Mouse (Mus musculus) gastrocnemius, postnatal 4 days (tissue): ENCODE measurements around the gene Phf21a. TPM values are rescaled to one million over a fixed set of nuclear protein-coding genes. Genes with fewer than 3 reads are reported as not detected.

ENCODE experiments used
- DNase-seq, 2 experiments: peaks; one replicate each; pipeline ENCODE4 v3.0.0; 2021 to 2022; ENCODE audit warnings: low spot score in 2 of 2, mixed read lengths in 2 of 2
- total RNA-seq, 2 experiments: library from RNA; stranded (reverse); gene quantifications; 2 replicates each; pipeline ENCODE4 v1.2.3; 2021

The Phf21a gene
- total RNA-seq, 2 experiments from 2014 or later: 56.5 to 56.8 TPM

DNA sequence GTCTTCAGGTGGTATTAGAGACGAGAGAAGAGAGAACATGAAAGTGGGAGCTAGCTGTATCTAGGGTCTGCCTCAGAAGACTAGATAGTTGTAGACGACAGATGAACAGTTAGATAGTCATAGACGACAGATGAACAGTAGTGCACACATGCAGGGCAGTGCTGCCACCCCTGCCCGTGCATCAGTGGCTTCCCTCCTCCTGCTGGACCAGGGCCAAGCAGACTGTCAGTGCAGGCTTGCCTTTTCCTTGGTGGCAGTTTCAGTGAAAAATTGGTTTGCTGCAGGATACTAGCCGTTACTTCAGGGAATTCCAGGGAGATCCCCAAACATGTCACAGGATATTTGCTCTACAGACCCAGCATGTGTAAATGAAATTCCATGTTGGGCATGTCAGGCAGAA lies 192.7 kb downstream of the Phf21a start:
- peak in 1 of 2 experiments; percentile 25 for DNase-seq

DNA sequence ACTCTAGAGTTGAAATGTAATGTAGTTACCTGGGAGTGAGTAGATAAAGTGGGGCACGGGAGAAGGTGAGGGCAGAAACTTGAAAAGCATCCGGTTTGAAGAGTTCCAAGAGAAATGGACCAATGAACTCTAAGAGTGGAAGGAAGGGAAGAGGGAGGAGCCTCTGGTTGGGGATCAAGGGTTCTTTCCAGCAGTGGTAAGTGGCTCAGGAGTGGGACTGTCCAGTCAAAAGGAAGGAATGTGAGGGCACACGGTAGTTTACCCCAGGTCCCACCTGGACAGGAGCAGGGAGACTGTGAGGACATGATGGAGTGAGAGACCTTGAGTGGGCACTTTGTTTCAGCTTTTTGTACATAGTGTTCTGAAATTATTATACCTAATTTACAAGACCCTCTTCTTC lies 196.4 kb downstream of the Phf21a start:
- no peak for DNase-seq

DNA sequence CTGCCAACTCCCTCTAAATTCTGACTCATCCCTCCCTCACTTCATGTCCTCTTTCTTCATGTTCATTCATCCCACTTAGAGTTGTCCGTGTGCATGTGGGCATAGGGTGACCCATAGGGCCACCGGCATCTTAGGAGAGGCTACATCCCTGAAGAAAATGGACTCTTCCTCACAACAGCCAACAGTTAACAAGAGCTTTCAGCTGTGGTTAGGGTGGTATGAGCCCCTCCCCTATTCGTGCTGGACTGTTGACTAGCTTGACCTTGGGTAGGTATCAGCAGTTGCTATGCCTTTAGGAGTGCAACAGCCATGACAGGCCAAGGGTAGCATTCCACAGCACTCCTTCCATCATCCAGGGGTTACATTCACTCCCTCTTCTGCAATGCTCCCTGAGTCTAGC lies 198.6 kb downstream of the Phf21a start:
- no peak for DNase-seq

DNA sequence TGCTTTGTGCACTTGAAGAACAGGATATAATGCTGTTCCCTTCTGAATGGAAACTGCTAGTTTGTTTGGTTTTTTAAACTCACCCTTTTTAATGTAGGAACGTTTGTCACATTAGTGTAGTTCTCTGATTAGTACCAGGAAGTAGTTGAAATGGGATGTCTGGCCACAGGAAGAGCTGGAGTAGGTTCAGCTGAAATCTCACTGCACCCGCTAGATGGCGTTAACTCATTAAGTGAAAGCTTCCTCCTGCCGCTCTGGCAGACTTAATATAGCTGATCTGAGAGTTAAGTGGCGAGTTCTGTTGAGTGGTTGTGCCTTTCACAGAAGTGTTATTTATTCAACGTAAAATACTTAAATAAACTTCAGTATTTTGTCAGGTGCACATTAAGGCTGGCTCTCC lies 203.5 kb downstream of the Phf21a start:
- peak; percentile 43 to 78 for DNase-seq

DNA sequence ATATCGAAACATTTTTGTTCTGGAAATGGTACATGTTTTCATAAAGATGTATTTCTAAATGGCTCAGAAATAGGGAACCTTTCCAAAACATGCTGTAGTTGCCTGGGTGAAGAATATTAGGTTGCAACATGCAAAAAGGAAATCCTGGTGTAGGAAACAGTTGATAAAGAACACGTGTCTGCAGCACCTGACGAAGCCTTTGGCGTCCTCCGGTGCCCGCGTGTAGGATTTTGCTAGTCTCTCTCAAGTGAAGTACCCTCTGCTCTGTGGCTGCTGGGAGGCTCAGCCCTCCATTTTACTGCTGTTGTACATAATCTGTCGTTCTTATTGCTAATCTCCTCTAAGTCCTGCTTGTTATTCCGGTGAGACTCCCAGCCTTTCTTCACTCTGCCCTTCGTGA lies 207.0 kb downstream of the Phf21a start:
- DNase-seq: no peak

DNA sequence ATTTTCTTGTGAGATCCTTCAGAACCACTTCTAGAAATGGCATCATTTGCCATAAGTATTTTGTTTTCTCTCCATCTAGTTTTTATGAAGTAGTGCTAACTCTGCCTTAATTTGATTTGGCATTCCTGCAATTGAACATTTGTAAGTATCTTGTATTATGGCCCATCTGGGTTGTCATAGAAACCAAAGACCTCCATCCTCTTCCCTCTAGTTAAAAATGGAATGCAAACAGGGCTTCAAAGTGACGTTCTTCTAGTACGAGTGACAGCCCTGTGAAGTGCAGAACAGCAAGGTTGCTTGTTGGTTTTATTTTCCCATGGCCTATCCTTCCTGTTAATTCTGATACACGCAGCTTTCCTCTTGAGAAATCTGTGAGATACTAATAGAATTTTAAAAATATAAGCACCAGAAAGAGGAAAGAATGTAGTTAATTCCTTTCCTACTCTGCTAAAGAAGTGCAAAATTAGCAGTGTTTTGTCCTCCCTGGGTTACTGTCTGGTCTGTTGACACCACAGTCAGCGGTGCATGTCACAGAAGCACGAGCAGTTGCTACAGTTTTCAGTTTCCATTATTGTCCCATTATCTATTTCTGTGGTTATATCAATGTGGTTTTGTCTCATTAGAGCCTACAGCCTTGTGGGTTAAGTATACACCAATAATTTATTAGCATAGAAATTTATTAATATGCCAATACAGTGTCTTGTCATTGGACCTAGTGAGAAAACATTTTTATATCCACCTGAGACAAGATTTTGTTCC lies 209.1 kb downstream of the Phf21a start:
- no peak for DNase-seq

DNA sequence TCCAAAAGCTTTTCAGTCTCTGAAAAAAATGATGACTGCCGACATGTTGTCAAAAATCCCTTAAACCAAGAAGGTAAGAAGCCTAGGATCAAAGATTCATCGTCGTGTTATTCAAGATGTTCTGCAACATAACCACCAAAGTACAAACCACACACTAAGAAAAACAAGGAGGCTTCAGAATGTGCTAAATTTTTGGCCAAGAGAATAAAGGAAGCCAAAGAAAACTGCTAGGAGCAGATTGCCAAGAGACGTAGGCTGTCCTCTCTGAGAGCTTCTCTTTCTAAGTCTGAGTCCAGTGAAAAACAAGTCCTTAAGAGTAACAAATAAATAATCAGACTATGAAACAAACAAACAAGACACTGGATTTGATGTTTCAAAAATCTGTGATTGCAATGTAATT lies 219.6 kb downstream of the Phf21a start:
- no peak for DNase-seq

DNA sequence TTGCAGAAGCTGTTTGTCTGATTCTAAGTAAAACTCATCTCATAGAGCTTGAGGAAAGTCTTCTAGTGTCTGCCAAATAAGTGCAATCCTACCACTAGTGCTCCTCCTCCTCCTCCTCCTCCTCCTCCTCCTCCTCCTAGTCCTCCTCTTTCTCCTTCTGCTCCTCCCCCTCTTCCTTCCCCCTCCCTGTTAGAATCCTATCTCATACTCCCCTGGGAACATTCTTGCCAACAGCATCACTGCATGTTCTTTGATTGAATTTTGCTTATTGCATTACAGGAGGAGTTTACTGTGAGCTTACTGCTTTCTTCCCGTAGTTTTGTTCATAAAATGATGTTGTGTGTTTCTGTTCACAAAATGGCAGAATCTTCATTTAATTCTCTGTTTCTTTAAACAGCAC lies 221.1 kb downstream of the Phf21a start:
- DNase-seq: no peak

DNA sequence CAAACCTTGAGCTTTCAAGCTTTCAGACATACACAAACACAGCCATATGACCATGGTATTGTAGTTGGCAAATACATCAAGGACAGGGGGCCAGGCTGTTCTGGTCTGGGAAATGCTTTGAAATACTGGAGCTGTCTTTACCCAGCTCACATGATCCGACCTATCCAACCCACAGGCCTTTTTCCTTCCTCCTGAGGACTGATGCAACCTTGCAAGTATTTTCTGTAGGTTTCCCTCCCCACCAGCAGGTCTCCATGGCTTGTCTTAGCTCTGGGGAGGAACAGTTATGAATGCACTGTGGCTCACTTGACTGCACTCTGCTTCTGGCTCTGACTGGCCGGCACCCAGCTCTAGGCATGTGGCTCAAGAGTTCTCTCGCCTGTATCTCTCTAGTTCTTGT lies 223.7 kb downstream of the Phf21a start:
- DNase-seq: no peak

DNA sequence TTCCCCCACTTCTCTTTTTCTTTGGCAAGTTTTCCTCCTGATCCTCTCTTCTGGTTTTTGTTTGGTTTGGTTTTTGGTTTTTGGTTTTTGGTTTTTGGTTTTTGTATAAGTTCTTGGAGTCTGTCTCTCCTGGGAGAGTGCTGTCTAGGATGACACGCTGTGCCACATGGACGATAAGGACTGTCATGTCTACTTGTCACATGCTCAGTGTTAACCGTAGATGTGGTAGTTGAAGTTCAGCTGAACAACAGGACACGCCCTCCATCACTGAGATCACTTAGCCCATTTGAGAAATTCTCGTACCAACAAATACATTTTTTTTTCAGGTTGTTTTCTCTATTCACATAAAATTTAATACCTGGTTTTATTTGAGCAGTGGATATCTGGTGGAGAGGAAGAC lies 224.3 kb downstream of the Phf21a start:
- DNase-seq: no peak

DNA sequence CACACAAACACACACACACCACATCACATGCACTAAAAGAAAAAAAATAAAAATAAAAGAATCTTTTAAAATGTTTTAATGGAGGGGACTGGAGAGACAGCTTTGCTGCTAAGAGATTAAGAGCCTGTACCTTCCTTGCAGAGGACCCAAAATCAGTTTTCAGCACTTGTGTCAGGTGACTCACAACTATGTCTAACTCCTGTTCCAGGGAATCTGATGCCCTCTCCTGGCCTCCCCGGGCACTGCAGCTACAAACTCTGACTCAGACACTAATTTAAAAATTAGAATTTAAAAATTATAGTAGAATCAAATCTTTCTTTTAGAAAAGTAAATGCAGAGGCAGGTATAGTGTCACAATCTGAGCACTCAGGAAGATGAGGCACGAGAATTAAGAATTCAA lies 229.8 kb downstream of the Phf21a start:
- no peak for DNase-seq

DNA sequence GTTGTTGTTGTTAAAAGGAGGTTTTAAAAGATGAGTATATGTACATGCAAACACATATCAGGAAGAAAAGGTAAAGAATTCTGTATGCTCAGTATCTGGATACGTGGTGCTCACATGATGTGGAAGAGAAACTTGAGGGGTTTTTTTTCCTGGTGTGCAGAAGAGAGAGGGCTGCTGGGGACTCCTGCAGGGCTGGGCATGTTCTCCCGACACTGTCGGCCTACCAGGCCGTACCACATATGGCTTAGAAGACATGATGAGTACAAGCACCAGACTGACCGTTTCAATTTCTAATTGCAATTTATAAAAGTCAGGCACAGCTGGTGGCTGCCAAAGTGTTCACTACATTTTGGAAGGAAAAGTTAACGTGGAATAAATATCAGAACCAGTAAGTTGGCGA lies 232.8 kb downstream of the Phf21a start:
- no peak for DNase-seq

DNA sequence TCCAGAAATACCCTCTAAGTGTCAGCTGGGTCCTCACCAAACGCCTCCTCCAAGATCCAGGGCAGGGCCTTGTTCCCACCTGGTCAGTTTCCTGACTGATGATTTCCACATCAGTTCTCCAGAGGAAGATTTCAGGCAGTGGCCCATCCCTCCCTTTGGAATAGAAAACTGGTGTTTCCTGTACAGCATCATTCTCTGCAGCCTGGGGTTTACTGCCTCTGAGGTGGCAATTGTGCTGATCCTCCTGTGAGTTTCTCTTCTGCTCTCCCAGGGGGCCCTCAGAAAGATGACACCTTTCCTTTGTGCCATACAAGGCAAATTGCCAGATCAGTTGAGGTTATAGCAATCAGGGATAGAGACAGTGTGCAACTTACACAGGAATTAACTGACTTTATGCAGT lies 233.3 kb downstream of the Phf21a start:
- DNase-seq: no peak

DNA sequence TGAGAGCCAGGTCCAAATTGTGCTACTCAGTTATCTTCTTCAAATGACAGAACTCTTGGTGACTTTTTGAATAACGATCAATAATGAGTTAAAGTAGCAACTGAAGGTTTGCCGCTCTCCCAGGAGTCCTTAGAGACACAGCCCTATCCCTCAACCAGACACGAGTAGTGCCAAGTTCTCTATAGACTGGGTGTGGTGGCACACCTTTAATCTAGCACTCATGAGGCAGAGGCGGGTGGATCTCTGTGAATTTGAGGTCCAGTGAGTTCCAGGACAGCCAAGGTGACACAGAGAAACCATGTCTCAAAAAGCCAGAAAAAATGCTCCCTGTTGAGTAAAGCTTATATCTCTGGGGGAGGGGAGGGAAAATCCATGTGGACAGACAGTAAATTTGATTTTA lies 234.7 kb downstream of the Phf21a start:
- DNase-seq: no peak

DNA sequence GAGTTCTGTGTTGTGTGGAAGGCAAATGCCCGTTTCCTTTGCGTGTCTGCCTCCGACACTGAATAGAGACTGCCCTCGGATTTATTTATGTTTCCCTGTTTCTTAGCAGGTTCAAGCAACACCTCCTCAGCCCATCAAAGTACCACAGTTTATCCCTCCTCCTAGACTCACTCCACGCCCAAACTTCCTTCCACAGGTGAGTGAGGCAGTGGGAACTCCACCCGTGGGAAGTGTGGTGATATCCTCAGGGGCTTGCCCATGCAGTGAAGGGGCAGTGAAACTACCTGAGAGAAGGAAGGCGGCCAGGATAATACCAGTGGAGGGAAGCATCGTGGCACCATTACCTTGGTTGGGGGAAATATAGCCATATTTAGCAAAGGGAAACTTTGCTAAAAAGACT lies 235.3 kb downstream of the Phf21a start:
- DNase-seq: no peak

DNA sequence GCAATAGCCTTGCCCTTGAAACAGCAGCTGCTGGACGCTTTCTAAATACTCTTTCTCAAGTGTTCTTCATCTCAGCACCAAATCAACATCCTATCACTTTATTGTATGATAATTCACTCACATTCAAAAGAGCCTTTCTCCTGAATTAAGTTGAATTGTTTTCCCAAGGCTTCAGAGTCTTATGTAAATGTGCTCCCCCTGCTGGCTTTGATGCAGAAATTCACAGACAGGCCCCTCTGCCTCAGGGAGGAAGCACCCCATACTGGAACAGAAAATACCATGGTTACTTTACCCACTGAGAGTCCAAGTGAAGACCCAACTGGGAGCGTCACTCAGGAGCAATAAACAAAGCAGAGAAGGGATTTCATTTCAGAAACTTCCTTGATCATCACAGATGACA lies 237.9 kb downstream of the Phf21a start:
- DNase-seq: no peak

DNA sequence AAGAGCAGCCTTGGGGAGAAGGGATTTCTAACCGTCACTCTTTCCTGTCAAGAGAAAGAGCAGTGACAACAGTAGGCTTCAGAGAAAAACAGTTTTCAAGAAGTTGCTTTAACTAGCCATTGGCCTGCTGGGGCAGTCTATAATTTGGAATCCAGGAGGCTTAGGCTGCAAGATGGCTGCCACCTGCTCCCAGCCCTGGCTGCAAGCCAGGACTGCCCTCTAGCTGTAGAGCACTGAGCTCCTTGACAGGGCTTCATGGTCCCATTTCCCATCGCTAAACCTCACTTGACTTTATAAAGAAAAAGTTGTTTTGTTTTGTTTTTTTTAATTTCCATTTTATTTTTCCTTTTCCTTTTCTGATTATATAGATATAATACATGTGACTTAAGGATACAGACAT lies 238.5 kb downstream of the Phf21a start:
- no peak for DNase-seq

DNA sequence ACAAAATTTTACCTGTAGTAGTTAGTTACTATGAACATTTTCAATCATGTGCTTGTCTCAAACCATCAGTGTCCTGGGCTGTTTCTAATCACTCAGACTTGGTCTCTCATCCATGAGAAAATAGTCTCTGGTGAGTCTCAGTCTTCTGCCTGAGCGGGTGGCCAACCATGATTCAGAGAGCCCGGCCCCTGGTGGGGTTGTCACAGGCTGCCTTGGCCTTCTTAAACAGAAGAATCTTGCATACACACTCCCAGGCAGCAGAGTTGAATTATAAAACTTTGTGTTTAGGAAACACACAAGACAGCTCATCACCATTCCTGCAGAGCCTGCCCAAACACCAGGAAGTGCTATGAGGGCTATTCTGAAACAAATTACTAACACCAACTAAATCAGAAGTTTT lies 239.0 kb downstream of the Phf21a start:
- DNase-seq: no peak

DNA sequence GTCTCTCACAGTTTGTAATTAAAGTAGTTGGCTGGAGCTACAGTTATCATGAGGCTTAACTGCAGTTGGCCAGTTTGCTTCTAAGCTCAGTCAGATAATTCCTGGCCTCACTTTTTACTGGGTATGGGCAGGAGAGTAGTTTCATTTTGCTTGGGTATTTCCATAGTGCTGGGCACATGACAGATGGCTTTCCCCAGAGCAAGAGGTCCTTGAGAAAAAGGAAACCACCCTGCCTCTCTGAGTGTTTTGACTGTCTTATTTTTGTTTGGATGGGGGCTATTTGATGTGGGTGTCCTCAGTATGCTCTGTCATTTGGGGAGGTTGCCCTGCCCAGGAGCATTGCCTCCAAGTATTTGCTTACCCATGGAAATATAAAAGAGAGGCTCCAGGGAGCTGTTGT lies 249.5 kb downstream of the Phf21a start:
- no peak for DNase-seq

DNA sequence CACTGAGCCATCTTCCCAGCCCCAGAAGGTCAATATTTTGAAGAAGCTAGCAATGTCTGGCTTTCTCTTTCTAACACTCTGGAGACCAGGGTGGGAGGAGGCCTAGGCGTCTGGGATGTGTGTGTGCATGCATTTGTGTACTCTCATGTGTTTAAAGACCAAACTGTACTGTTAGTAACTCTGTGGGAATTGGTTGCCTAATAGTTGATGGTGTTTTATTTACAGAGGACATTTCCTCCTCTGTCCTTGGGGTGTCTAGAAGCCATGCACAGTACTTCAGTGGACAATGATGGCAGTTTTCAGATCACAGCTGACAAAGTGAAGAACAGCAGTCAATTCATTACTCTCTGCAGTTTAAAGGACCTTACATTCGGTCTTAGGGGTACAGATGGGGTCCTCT lies 254.3 kb downstream of the Phf21a start:
- DNase-seq: no peak

DNA sequence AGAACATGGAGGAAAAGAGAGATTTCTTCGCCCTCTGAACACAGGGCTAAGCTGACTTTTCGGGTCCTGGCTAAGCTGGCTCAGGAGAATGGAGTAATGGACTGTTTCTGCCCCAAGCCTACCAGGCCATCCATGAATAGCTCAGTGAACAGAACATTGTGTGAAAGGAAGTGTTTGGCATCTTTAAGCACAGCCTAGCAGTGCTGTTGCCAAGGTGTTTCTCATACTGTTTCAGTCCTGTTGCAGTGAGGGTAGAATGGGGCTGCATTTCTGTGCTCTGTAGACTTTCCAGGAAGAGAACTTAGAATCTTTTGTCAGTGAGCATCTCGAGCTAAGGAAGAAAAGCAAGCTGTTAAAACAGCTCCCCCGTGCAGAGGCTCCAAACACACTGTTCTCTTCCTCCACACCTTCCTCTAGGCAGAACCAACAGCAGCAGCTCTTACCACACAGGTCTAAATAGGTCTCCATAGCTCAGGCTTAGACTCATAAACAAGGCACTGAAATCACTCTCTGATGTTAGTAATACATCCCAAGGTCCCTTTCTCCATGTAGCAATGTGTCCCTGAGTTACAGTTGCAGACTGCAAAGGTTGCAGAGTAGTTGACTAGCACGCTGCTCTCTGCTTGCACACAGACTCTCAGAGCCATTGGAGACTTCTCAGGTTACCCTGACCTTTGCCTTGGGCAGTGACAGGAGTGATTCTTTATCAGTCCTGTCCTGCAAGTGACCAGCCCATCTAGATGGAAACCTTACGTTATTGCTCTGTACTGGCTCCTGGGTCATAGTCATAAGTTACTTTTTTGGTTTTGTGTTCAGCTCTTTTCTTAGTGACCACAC lies 256.9 kb downstream of the Phf21a start:
- no peak for DNase-seq

DNA sequence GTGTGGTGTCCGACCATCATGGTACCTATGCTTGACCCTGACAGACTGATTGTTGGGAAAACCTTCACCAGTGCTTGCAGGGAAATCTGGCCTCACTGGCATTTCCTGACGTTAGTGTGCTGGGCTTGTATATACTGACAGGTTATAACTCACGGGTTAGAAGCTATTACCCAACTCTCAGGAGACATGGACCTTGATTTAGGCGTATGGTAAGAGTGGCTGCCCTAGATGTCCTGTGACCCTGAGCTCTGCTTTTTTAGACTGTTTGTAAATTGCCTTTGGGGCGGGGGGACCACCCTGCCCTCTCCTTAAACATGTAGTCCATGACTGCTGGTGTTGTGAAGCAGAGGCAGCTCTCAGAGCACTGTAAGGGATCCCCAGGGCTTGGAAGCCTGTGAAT lies 257.8 kb downstream of the Phf21a start:
- no peak for DNase-seq

DNA sequence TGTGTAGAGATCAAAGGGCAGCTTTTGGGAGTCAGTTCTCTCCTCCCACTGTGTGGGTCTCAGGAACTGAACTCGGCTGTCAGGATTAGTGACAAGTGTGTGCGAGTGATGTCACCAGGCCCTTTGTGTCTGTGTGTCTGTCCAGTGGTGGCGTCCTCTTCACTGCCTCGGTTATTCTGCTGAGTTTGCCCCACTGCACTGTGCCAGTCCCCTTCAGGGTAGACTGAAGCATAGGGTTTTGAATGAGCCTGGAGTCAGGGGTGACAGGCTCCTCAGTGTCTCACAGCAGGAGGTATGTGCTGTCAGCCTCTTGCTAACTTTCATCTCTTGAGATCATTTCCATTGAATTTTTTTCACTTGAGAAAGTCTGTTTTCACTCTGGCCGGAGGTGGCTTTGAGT lies 260.5 kb downstream of the Phf21a start:
- no peak for DNase-seq
